Mouse (Mus musculus) liver, adult (tissue): ENCODE measurements at regions not wholly inside any gene's neighbourhood (a gene's known extent, or its start where the extent isn't known, plus 50 kb on each side); places are given as distances from the start of the nearest gene placed in this dataset.

ENCODE experiments used
- GATA4 ChIP-seq: IDR thresholded peaks from 2 replicates; pipeline ENCODE4 v1.6.1; 2014; ENCODE audit warnings: mild to moderate bottlenecking, low read length; ENCODE audit not compliant: insufficient replicate concordance

DNA sequence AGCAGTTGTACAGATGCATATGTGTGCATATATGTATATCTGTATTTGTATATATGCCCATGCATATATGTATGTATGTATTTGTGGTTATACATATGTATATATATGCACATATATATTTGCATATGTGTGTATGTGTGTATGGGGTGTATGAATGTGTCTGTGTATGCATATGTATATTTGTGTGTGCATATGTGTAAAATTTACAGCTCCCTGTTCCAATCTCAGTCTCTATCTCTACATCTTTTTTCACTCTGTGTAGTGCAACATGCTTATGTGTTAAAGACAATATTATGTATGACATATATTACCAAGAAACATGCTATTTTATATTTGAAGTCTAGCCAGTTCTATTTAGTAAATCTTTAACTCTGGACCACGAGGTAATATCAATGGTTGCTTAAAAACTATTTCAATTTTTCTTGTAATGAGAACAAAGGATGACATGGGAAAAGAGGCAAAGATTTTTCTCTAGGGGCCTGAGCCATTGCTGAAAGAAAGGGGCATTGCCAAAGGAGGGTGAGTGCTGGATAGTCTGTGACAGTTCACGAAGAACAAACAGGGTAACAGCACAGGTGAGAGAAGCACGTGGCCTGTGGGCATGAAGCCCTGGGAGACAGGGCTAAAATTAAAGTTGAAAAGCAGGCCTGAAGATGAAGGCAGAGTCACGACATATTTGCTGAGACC is 769.0 kb downstream of the Ryr2 start:
- no peak for TF ChIP-seq GATA4

DNA sequence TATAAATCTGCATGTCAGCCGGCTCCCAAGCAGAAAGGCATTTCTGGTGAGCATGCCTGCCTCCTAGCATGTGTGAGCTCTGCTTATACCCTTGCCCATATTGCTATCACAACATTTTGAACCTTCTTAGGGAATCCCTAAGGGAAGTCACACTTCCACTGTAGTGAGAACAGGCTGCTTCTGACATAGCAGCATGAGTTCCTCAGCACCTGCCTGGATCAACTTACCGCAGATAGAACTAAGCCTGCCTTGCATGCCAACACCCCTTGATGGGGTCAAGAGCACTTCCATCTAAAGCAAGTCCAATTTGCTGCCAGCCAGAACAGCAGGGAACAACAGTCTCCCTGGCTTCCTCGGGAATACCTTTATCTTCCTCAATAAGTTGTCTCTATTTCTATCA is 769.8 kb downstream of the Ryr2 start:
- no peak for TF ChIP-seq GATA4

DNA sequence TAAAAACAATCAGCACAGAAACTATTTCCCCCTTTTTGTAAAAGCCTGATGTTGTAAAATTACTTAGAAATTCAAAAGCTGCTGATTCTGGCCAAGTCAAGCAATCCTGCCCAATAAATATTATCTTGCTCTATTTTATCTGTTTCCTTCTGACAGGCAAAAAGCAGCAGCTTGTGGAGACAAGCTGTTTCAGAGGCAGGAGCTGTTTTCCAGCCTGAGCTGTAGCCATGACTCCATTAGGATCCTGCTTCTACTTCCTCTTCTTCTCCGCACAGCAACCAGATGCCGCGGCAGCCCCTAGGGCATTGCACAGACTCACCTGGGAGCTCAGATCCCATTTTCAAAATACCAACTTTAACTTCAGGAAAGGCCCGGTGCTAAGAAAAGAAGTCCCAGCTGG is 774.8 kb downstream of the Ryr2 start:
- TF ChIP-seq GATA4 = no peak

DNA sequence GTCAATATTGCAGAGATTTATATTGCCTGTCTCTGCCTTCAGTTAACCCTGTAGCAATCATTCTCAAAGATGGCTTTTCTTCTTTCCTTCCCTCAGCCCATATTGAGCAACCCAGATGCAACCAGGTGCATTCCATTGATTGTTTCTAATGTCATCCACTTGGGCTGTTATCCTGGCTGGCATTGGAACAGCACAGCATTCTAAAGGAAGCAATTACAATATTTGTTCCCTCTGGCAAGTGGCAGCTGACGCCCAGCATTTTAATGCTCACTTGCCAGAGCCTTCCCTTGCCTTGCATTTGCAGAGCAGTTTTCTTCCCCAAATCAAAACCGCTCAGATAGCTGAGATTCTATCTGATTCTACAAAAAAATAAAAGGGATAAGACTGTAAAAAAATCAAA is 798.0 kb downstream of the Ryr2 start:
- no peak for TF ChIP-seq GATA4

DNA sequence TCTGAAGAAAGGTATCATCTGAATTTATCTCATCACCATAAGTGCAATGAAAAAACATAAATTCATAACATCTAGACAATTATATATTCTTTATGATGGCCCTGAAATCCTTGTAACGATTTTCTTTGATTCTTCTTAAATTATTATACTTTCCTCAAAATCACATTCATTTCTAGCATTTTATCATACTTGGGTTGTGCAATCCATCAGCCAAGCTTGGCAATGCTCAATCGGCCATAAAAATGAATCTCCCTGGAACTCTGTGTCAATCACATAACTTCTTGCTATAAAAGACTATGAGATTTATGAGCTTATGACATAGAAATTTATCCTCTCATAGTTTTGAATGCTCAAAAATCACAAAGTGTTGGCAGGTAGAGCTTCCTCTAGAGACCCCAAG is 811.3 kb downstream of the Ryr2 start:
- no peak for TF ChIP-seq GATA4

DNA sequence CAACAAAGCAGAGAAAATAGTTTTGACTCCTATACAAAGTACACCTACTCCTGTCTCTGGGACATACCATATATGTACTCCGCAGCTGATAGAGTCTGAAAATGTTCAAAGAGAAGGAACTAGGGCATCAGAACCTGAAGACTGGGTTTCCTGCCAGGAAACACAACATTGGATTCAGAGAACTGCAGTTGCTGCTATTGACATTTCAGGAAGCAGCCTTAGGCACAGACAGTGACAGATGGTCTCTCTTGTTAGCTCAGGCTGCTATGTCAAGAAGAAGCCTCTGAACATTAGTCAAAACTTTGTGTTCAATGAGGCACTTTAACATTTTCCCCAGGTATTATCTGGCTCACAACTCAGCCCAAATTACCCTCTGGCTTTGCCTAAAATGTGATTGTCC is 812.1 kb downstream of the Ryr2 start:
- no peak for TF ChIP-seq GATA4

DNA sequence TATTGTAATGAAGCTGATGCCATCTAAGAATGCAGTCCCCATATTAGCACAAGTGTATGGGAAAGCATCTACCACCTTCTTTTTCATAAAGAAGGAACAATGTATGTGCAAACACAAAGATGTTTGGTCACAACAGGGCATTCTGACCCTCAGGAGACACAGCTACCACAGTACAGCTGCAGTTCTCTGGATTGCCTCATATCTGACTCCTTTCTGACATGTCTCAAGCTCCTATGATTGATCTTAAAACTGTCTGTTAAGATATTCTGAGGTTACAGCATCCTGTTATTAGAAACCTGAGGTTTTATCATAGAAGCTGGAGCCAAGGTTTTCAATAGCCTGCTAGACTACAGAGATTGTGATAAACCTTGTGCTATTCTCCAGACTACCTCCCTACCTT is 813.0 kb downstream of the Ryr2 start:
- TF ChIP-seq GATA4 = no peak

DNA sequence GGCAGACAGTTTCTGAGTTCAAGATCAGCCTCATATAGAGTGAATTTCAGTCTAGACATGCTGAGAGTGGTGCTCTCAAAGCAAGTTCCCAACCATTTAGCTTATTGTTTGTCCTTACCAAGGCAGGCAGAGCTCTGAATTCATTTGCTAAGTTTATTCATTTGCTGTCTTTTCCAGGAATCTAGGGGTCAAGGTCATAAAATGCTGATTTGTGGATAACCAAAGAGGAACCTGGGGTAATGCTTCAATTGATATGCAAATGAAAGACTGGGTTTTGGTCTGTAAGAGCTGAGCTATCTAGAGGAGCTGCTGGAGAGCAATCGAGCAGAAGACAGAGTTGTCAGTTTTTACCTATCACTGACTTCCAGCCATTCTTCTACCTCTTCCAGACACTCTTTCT is 832.8 kb downstream of the Ryr2 start:
- TF ChIP-seq GATA4 = no peak

DNA sequence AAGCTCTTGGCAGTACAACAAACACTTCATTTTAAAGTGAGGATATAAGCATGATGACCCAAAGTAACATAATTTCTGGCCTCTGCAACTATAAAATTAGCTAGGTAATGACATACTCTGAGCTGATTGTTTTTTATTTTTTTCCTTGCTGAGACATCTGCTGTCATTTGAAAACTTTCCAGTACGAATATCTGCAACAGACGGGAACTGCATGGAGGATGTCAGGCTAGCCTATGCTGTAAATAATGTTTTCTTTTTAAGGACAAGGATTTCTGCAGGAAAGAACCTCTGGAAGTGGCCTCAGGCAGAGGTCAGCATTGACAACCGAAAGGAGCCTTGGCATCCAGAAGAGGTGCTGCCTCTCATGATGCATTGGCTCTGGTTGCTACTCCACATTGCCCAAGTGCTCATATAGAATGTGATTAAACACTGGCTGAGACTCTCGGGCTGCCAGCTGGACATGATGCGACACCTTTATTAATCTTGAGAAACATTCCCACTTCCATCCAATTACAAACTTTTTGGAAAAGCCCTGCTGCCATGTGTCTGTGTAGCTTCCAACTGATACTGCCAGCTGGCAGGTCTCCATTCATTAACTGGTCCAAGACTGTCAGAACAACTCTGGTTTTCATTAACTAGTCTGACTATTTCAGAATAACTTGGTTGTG is 837.9 kb downstream of the Ryr2 start:
- TF ChIP-seq GATA4 = no peak

DNA sequence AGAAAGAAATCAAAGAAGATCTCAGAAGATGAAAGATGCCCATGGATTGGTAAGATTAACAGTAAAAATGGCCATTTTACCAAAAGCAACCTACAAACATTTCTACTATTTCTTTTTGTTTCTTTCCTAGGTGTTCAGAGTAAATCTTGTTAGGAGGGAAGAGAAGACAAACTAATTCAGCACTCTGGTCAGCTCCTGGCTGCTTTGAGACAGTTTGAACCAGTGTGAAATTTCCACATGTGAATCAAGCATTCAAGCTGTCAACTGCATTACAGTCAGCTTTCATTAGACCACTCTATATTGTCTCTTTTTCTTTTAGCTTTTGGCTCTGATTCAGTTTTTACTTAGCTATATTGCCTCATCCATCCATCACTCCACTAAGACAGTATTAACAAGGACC is 859.2 kb downstream of the Ryr2 start:
- TF ChIP-seq GATA4 = no peak

DNA sequence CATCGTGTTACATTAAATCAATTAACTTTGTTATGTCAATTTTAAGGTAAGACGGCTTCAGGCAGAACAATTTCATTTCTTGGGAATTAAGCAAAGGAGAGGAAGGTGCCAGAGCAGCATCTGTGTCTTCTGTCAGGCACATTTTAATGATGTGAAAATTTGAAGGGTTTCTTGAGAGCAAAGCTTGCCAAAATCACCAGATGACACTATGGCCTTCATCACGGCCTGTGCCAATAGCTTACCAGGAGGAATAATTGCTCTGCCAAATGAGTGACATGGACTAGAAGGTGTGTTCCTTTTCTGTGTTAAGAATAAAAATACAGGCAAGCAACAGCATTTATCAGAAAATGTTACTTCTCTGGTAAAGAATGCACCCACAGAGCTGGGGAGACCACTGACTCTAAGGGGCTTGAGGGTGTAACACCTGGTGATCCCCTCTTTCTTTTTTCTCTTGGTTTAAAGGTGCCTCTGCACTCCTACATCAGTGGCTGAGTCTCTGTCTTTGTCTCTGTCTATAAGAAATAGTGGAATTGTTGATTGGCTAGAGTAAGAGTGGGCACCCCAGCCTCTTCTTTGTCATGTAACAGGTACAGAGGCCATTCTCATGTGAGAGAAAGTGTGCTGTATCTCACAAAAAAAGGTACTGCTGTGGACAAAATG is 856.2 kb upstream of the Chrm3 start:
- no peak for TF ChIP-seq GATA4

DNA sequence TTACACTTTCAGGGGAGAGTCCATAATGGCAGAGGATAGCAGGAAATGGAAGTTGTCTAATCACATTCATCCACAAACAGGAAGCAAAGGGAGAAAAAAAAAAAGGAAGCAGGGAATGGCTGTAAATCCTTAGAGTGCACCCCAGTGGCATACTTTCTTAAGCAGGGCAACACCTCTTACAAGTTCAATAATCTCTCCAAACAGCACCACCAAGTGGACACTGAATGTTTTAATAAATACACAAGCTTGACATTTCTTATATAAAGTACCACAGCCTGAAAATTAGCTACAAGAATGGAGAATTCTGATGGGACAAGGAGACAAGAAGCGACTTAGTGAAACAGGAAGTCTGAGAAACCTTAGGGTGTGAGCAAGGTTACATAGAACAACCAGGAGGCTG is 849.5 kb upstream of the Chrm3 start:
- TF ChIP-seq GATA4 = no peak

DNA sequence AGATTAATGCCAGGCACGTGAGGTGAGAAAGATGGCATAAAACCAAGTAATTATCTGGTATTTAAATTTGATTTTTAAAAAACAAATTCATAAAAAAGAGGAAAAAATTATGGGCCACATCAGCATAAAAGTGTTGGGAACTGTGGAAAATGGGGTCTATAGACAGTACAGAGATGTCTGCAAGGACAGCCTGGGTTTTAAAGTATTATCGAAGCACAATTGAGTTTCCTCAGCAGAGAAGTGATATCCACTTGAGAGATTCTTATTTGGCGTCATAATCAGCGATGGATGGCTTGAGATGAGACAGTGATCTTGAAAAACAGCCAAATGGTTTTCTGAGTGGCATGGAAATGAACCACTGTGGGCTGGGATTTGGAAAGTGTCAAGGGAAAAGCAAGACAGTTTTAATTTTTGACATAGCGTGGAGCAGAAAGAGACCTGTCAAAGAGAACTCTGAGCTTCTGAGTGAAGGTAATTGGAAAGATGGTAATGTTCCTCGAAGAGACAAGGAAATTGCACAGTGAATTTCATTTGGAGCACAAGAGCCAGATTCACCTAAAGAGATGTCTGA is 844.7 kb upstream of the Chrm3 start:
- TF ChIP-seq GATA4 = no peak

DNA sequence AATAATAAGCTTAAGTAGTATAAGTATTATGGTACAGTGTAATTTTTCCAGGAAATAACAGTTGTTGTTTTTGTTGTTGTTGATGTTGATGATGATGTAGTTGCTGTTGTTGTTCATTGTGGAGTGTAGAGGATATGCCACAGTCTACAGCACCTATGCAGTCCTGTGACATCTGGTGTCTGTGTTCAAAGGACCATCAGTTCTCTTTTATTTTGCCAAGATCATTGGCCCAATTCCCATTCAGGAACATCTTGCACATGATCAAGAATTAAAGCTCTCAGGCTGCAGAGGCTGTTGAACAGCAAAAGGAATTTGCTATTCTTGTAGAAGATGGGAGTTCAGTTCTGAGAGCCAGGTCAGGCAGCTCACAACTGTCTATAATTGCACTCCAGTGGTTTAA is 841.3 kb upstream of the Chrm3 start:
- TF ChIP-seq GATA4 = no peak

DNA sequence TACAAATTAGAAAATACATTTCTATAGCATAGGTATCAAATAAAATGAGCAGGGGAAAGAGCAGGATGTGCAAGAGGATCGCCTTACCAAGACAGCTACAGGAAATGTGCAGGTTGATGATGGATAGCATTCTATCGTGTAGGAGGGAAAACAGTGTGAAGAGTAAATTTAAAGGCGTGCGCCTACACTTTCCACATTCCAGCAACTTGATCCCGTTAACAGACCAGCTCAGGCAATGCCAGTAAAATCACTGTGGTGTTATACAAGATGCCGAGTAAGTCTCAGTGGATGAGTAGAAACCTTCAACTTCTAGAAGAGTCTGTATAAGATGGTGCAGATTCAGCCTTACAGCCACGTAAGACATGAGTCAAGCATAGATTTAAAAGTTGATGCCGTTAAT is 831.8 kb upstream of the Chrm3 start:
- TF ChIP-seq GATA4 = no peak

DNA sequence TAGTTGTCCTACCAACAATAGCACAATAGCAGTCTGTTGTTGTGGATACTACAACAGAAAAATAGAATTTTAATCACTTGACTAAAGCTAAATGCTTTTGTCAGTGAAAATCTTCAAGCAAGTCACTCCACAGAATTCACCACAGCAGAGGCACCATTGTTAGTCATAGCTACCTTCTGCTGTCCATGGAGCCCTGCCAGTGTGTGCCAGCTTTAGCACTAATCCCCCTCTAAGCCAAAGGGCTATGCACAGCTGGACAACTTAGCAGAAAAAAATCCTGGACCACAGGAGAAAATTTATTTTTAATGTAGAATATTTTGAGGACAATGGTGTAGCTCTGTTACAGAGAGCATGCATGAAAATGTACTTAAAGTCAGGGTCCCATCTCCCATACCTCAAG is 820.5 kb upstream of the Chrm3 start:
- no peak for TF ChIP-seq GATA4

DNA sequence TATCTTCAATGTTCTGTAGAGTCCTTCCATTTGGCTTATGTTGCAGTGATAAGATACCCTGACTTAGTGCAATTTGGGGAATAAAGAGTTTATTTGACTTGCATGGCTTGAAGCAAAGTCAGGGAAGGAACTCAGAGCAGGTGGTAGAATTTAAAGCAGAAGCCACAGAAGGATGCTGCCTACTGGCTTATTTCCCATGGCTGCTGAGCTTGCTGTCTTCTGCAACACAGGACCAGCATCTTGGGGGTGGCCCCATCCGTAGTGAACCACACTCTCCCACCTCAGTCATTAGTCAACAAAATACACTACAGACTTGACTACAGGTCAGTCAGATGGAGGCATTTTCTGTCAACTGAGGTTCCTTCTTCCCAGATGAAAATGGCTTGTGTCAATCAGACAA is 819.7 kb upstream of the Chrm3 start:
- TF ChIP-seq GATA4 = no peak

DNA sequence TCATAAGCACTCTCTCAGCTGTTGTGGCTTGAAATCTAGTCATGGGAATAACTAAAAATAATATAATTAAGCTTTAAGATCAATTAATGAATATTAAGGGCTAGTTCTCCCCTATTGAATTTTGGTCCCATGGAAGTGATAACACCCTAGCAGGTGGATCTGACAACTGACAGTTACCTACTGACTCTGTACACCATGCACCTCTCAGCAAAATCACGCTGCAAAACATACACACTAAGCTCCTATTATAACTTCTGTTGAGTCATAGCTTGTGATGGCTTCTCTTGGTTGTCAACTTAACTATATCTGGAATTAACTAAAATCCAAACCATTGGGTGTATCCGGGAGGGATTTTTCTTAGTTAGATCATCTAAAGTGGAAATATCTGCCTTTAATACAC is 817.9 kb upstream of the Chrm3 start:
- no peak for TF ChIP-seq GATA4
